Mouse (Mus musculus) frontal cortex, adult (tissue): Measurements from ENCODE around the gene Abhd14a.
A peak's percentile ranks its signal among the peaks of the same experiment; 100 is the strongest.
"Not testable (repeated sequence)": the region's sequence is repeated elsewhere in the genome, so short reads cannot be mapped to it uniquely, and the experiment has no call there.

Source experiments
- ATAC-seq: cut with Nextera tagmentation; 2 replicates; pipeline ENCODE4 v1.9.2; 2017; ENCODE audit warnings: mild to moderate bottlenecking, moderate library complexity, mixed read lengths; ENCODE audit not compliant: low TSS enrichment

The Abhd14a gene

GRCm38 (mm10) chr9:106447348-106447747 lies at the start of gene Abhd14a, which contains the start of gene Abhd14b:
Gene Abhd14a (minus strand): TSS chr9:106447678.
Gene Abhd14b (plus strand): TSS chr9:106447459.
- peak; percentile 79 for ATAC-seq

- ATAC-seq, result not testable (repeated sequence)
Observed at GRCm38 (mm10) chr9:106487602-106488001, 40.1 kb upstream of the Abhd14a start.

- ATAC-seq, result no peak
Observed at GRCm38 (mm10) chr9:106485076-106485475, 37.6 kb upstream of the Abhd14a start.

GRCm38 (mm10) chr9:106483606-106484005 lies 36.1 kb upstream of the Abhd14a start:
- no peak for ATAC-seq

GRCm38 (mm10) chr9:106483136-106483535 lies 35.7 kb upstream of the Abhd14a start:
- ATAC-seq, result no peak

GRCm38 (mm10) chr9:106482578-106483115 lies 35.2 kb upstream of the Abhd14a start:
- no peak for ATAC-seq

GRCm38 (mm10) chr9:106481676-106482075 lies 34.2 kb upstream of the Abhd14a start:
- ATAC-seq, result no peak

GRCm38 (mm10) chr9:106481075-106481474 lies 33.6 kb upstream of the Abhd14a start:
- no peak for ATAC-seq

GRCm38 (mm10) chr9:106480541-106480940 lies 33.1 kb upstream of the Abhd14a start:
- no peak for ATAC-seq

GRCm38 (mm10) chr9:106478101-106478500 lies 30.6 kb upstream of the Abhd14a start:
- no peak for ATAC-seq

- ATAC-seq, result no peak
Observed at GRCm38 (mm10) chr9:106477649-106478048, 30.2 kb upstream of the Abhd14a start.

- peak; percentile 94 for ATAC-seq
Observed at GRCm38 (mm10) chr9:106476924-106477484, 29.5 kb upstream of the Abhd14a start, which contains the start of gene Parp3. Gene Parp3 (minus strand): TSS chr9:106476949.

- peak; percentile 19; the same call in 1 of the 2 replicates for ATAC-seq
Observed at GRCm38 (mm10) chr9:106476002-106476923, 28.8 kb upstream of the Abhd14a start.

GRCm38 (mm10) chr9:106475663-106476001 lies 28.2 kb upstream of the Abhd14a start, which contains the start of gene Rrp9:
Gene Rrp9 (plus strand): TSS chr9:106475963.
- no peak for ATAC-seq

GRCm38 (mm10) chr9:106475046-106475445 lies 27.6 kb upstream of the Abhd14a start:
- no peak for ATAC-seq

- ATAC-seq, result no peak
Observed at GRCm38 (mm10) chr9:106474456-106474855, 27.0 kb upstream of the Abhd14a start.

- ATAC-seq, result no peak
Observed at GRCm38 (mm10) chr9:106473753-106474105, 26.3 kb upstream of the Abhd14a start.

- no peak for ATAC-seq
Observed at GRCm38 (mm10) chr9:106473081-106473752, 25.7 kb upstream of the Abhd14a start.

GRCm38 (mm10) chr9:106472321-106472720 lies 24.8 kb upstream of the Abhd14a start:
- ATAC-seq, result no peak

- ATAC-seq, result peak; percentile 8; the same call in 1 of the 2 replicates
Observed at GRCm38 (mm10) chr9:106471892-106472291, 24.4 kb upstream of the Abhd14a start.

- peak; percentile 29; the same call in 1 of the 2 replicates for ATAC-seq
Observed at GRCm38 (mm10) chr9:106470991-106471750, 23.7 kb upstream of the Abhd14a start.
